Mouse (Mus musculus): ENCODE measurements around the gene Dync2li1. TPM values are rescaled to one million over a fixed set of nuclear protein-coding genes. Genes with fewer than 3 reads are reported as not detected.
A peak's percentile ranks its signal among the peaks of the same experiment; 100 is the strongest.

Dync2li1 gene
- polyA plus RNA-seq, 1 experiment from 2014 or later = 2.4 TPM

DNA sequence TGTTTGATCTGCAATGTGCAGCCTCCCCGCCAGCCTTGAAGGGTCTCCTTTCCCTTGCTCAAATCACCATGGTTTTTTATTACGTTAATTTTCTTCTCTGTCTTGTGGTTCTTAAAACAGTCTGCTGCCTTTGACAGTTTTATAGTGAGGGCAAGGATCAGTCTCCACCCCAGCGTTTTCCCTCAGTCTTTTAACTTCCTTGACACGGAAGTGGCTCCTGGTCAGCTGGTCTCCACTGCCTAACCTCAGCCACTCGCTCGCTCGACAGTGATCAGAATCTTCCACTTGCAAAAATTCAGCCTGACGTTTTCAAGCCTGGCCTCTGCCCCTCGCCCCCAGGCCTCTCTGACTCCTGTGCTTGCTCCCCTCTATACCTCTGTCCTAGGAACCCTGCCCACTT lies 39.4 kb downstream of the Dync2li1 start:
- no peak overlapping the region for H3K4me2 ChIP-seq
- no peak for ATAC-seq (ENCODE audit: insufficient read depth)
- H3K27me3 ChIP-seq = no peaks in the 10 kb centered on the region
- 22% methylated on average over 9 of the region's 9 CpGs for WGBS (ENCODE audit: insufficient replicate concordance)
- H3K9ac ChIP-seq = no peak overlapping the region
- no peak overlapping the region for H3K4me3 ChIP-seq (replicated peaks)
- H3K4me1 ChIP-seq (replicated peaks) = 0 out of 2 replicates have a peak, but pooled peaks cover 4% of the 10 kb centered on the region
- H3K36me3 ChIP-seq (replicated peaks) = no peaks in the 10 kb centered on the region
- no peak overlapping the region for H3K27ac ChIP-seq (replicated peaks)
- no peaks in the 10 kb centered on the region for H3K9me3 ChIP-seq (replicated peaks)

DNA sequence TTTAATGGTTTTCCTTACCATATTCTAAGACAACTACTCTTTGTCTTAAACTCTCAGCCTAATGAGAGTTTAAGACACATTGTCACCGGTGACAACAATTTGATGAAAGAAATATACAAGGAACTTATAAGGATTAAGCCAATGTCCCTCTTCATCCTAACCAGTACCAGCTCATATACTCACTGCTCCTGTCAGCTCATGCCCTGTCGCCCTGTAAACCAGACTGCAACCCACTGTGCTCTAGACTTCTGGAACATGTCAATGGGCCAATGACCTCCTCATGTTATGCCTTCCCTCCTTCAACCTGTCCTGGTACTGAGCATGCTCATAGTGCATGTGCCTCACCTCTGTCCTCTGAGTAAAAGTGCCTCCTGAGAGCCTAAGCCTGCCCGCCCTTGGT lies 41.6 kb downstream of the Dync2li1 start:
- WGBS (ENCODE audit: insufficient replicate concordance) = 67% methylated on average over 3 of the region's 3 CpGs

DNA sequence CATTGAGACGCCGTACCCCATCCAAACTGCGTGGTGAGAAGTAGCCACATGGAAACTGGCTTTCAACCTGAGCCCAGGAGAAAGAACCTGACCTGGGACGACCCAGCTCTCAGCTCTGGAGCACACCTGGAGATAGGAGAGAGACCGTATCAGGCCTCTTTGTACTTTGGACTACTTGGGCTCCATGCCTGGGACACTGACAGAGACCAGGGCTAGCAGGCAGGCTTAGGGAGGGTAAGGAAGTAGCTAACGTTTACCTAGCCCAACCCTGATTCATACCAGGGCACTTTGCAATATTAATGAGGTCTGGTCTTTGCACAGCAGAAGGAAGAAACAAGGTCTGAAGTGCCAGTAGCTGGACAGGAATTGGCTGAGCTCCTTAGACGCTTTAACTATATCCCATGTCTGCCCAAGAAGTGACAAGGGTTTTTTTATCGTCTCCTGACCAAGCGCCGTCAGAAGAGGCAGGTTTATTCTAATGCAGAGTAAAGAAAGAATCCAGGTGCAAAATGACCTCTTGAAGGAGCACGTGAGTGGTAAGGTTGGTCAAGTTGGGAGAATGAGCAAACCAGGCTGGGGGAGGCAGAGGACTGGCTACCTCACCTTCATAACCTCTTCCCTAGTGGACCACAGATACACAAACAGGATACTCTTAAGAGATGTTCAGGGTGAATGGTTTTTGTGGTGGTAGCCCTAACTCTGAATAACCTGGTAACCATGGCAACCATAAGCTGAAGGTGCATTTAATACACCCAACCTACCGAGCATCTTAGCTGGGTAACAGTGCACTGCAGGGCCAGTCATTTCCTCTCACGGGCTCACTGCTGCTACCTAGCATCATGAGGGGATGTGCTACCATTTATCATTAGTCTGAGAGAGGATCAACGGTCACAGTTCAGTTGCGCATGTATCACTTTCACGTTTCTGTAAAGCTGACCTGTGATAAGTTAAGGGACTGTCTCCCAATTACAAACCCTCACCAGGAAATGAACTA lies 46.4 kb downstream of the Dync2li1 start:
- Histone ChIP-seq H3K9ac (no peak overlapping the region), H3K4me2 (no peak overlapping the region), H3K27ac (replicated peaks) (no peak overlapping the region), H3K27me3 (peaks cover 23% of the 10 kb centered on the region), H3K4me3 (replicated peaks) (no peak overlapping the region), H3K9me3 (replicated peaks) (no peaks in the 10 kb centered on the region), H3K4me1 (replicated peaks) (peaks cover 2% of the 10 kb centered on the region; the same call in 1 of the 2 replicates), H3K36me3 (replicated peaks) (no peaks in the 10 kb centered on the region)
- 60% methylated on average over 16 of the region's 16 CpGs for WGBS (ENCODE audit: insufficient replicate concordance)
- no peak for ATAC-seq (ENCODE audit: insufficient read depth)

More for the DNA sequence above, 41.6 kb downstream of the Dync2li1 start:
- ATAC-seq (ENCODE audit: insufficient read depth) = no peak
- Histone ChIP-seq H3K27ac (replicated peaks) (no peak overlapping the region), H3K4me1 (replicated peaks) (peaks cover 4% of the 10 kb centered on the region; the same call in 1 of the 2 replicates), H3K9ac (no peak overlapping the region), H3K9me3 (replicated peaks) (no peaks in the 10 kb centered on the region), H3K27me3 (no peaks in the 10 kb centered on the region), H3K36me3 (replicated peaks) (no peaks in the 10 kb centered on the region), H3K4me3 (replicated peaks) (no peak overlapping the region), H3K4me2 (no peak overlapping the region)

DNA sequence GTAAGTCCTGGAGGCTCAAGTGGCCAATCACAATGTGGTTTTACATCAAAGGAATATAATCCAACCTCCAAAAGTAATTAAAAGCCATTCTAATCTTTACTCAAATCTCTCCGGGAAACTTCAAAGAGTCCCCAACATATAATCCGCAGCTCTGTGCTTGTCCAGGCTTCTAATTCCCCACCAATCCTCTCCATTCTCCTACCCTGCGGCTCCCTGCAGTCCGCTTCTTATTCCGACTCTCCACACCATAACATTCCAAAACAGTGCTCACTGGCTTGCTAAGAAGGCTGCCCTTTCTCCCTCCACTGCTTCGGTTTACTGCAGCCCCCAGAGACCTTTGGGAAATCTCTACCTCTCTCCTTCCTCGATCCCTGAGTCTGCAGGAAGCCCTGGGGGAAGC lies 47.8 kb downstream of the Dync2li1 start:
- 59% methylated on average over 7 of the region's 7 CpGs for WGBS (ENCODE audit: insufficient replicate concordance)
- no peaks in the 10 kb centered on the region for H3K36me3 ChIP-seq (replicated peaks)

DNA sequence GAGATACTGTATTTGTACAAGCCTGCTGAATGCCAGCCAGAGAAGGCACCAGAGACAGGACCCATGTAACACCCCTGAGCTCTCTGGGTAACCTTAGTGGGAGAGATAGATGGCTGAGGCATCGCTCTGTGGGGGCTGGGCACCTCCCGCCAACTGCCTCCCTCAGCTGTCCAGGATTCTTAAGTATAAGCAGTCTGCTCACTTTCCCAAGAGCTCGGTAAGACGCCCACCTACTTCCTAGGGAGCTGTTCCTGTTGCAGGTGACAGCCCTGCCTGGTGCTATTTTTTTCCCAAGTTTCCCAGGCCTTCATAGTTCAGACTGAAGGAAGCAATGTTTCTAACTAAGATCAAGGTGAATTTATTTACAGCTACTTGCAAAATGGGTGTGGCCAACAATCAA lies 48.9 kb downstream of the Dync2li1 start:
- H3K36me3 ChIP-seq (replicated peaks) = no peaks in the 10 kb centered on the region
- no peak overlapping the region for H3K9ac ChIP-seq
- H3K4me2 ChIP-seq = no peak overlapping the region
- 48% methylated on average over 4 of the region's 4 CpGs for WGBS (ENCODE audit: insufficient replicate concordance)
- no peak for ATAC-seq (ENCODE audit: insufficient read depth)
- no peaks in the 10 kb centered on the region for H3K9me3 ChIP-seq (replicated peaks)
- H3K27ac ChIP-seq (replicated peaks) = no peak overlapping the region
- no peak overlapping the region for H3K4me3 ChIP-seq (replicated peaks)
- peaks cover 2% of the 10 kb centered on the region; the same call in 1 of the 2 replicates for H3K4me1 ChIP-seq (replicated peaks)
- H3K27me3 ChIP-seq = peaks cover 23% of the 10 kb centered on the region

More for the DNA sequence above, 47.8 kb downstream of the Dync2li1 start:
- H3K9me3 ChIP-seq (replicated peaks) = no peaks in the 10 kb centered on the region
- H3K27ac ChIP-seq (replicated peaks) = no peak overlapping the region
- H3K4me1 ChIP-seq (replicated peaks) = peaks cover 2% of the 10 kb centered on the region; the same call in 1 of the 2 replicates
- H3K4me2 ChIP-seq = no peak overlapping the region
- no peak for ATAC-seq (ENCODE audit: insufficient read depth)
- H3K4me3 ChIP-seq (replicated peaks) = no peak overlapping the region
- H3K9ac ChIP-seq = no peak overlapping the region
- H3K27me3 ChIP-seq = peaks cover 23% of the 10 kb centered on the region

DNA sequence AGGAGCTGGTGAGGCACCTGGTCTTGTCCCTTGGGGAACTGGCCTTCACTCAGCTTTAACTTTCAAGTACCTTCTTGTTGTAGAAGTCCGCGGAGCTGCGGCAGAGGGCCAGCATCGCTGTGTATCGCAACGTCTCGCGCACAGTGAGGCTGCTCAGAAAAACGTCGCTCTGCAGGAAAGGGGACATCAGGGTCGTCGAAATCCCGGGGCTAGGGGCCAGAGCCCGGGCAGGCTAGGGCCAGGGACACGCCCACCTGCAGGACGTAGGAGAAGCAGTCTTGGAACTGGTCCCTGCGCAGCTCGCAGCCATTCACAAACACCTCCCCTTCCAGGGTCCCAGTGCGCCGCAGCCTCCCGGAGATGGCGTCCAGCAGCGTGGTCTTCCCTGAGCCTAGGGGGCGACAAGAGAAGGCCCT lies 49.7 kb downstream of the Dync2li1 start, which contains the start of gene Abcg8:
TSS of gene Abcg8 (plus strand) at position 352 of the 416 bp plus-strand sequence.
- no peak within 1 kb of the TSS for H3K27ac ChIP-seq (replicated peaks)
- 5% methylated on average over 24 of the region's 24 CpGs for WGBS (ENCODE audit: insufficient replicate concordance)
- H3K9me3 ChIP-seq (replicated peaks) = no peaks in the 10 kb centered on the region
- peak within 1 kb of the TSS; percentile 48 for H3K4me2 ChIP-seq
- H3K27me3 ChIP-seq = peaks cover 23% of the 10 kb centered on the region
- no peaks in the 10 kb centered on the region for H3K36me3 ChIP-seq (replicated peaks)
- H3K9ac ChIP-seq = no peak within 1 kb of the TSS
- ATAC-seq (ENCODE audit: insufficient read depth) = no peak
- peak within 1 kb of the TSS; percentile 21; the same call in 1 of the 2 replicates for H3K4me3 ChIP-seq (replicated peaks)
- H3K4me1 ChIP-seq (replicated peaks) = peaks cover 2% of the 10 kb centered on the region; the same call in 1 of the 2 replicates

DNA sequence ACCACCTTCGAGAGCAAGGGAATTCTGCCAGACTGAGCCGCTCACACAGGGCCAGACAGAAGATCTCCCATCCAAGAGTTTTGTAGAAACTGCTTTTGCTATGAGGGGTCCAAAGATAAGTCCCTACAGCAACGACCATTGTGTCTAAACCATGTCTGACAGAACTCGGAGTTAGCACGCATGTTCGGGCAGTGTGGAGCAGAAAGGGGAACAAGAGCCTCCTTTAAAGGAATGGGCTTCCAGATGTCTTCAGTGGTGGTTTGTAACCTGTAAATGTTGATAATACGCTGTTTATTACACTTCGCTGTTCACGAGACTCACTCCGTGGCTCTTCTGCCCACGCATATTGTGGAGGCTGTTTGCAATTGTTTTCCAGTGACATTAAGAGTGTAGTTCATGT lies 51.3 kb downstream of the Dync2li1 start:
- Histone ChIP-seq H3K27ac (replicated peaks) (no peak overlapping the region), H3K4me3 (replicated peaks) (no peak overlapping the region), H3K27me3 (peaks cover 23% of the 10 kb centered on the region), H3K4me1 (replicated peaks) (peaks cover 2% of the 10 kb centered on the region; the same call in 1 of the 2 replicates), H3K36me3 (replicated peaks) (no peaks in the 10 kb centered on the region), H3K9me3 (replicated peaks) (no peaks in the 10 kb centered on the region), H3K4me2 (no peak overlapping the region), H3K9ac (no peak overlapping the region)
- ATAC-seq (ENCODE audit: insufficient read depth) = no peak
- 56% methylated on average over 11 of the region's 11 CpGs for WGBS (ENCODE audit: insufficient replicate concordance)

DNA sequence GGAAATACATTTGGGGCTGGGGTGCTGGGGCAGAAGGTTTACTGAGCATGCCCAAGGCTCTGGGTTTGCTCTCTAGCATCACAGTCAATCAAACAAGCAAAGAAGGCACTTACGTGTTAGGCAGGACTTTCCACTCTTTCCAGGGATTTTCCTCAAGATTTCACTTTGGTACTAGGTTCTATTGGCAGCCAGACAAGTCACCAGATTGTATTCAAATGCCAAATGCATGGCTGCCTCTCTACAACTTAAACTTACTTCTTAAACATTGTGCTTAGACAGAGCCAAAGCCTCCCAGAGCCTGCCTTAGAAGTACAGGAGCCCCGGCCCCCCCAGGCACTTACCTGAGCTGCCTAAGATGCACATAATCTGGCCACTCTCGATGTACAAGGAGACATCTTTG lies 55.4 kb downstream of the Dync2li1 start:
- Histone ChIP-seq H3K4me1 (replicated peaks) (peaks cover 7% of the 10 kb centered on the region; the same call in 1 of the 2 replicates), H3K4me2 (no peak overlapping the region), H3K36me3 (replicated peaks) (no peaks in the 10 kb centered on the region), H3K27ac (replicated peaks) (no peak overlapping the region), H3K9ac (no peak overlapping the region), H3K4me3 (replicated peaks) (no peak overlapping the region), H3K27me3 (peaks cover 4% of the 10 kb centered on the region), H3K9me3 (replicated peaks) (no peaks in the 10 kb centered on the region)
- no peak for ATAC-seq (ENCODE audit: insufficient read depth)
- 54% methylated on average over 3 of the region's 3 CpGs for WGBS (ENCODE audit: insufficient replicate concordance)

DNA sequence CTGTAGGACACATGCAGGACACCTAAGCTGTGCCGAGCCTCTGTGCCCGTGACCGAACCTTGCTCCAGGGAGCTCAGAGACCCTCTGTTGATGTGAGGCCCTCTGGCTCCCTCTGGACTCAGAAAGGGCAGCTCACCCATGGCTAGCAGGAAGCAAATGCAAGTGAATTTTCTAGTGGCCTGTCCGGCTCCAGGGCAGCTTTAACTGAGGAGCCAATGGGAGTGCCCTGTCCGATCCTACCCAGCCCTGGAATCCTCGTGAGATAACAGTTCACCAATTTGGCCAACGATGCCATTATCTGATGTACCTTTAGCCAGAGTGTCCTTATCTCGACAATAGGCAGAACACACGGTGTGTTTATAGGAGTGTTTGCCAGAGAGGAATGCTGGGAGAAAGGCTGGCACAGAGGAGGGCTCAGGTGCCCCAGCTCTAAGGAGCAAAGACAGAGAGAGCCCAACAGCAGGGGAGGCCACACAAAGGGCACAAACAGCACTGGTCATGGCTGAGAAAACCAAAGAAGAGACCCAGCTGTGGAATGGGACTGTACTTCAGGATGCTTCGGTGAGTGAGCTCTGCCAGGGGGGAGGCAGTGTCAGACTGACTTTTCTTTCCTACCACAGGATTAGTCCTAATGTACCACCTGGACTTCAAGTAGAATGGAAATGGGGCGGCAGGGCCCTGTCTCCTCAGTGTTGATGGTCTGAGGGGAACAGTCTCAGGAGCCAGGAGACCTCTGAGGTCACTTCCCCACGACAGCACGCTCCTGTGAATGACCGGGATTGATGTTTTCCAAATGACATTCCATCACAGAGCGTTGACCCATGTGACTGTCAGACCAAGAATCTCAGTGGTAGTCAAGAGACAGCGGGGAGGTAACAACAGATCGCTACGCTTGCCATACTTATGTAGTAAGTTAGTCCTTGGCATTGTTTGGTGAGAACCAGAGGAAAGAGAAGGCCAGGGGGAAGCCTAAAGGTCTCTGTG lies 56.7 kb downstream of the Dync2li1 start, which contains the start of gene Abcg5:
TSS of gene Abcg5 (minus strand) at position 278 of the 984 bp plus-strand sequence.
- Histone ChIP-seq H3K36me3 (replicated peaks) (no peaks in the 10 kb centered on the region), H3K27ac (replicated peaks) (no peak within 1 kb of the TSS), H3K4me3 (replicated peaks) (no peak within 1 kb of the TSS), H3K9ac (no peak within 1 kb of the TSS), H3K4me2 (no peak within 1 kb of the TSS), H3K9me3 (replicated peaks) (no peaks in the 10 kb centered on the region), H3K27me3 (no peaks in the 10 kb centered on the region; the same call in 1 of the 2 replicates), H3K4me1 (replicated peaks) (peaks cover 7% of the 10 kb centered on the region; the same call in 1 of the 2 replicates)
- no peak for ATAC-seq (ENCODE audit: insufficient read depth)
- WGBS (ENCODE audit: insufficient replicate concordance) = 57% methylated on average over 18 of the region's 18 CpGs

DNA sequence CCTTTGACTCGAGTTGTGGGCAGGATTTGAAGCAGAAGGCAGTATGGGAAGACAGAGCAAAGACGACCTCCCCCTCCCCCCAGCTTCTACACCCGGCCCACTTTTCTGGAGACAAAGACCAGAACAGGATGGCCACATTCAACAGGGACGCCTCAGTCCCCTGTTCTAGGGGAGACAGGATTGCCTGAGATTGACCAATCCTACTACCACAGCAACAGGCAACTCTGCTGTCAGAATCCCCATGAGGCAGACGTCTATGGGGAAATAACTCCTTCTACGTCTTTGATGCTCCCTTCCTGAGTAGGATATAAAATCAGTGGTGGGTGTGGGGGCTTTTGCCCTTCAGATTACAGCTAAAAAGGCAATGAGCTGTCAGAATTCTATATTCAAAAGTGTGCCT lies 58.0 kb downstream of the Dync2li1 start:
- Histone ChIP-seq H3K36me3 (replicated peaks) (no peaks in the 10 kb centered on the region), H3K4me2 (no peak overlapping the region), H3K9ac (no peak overlapping the region), H3K9me3 (replicated peaks) (no peaks in the 10 kb centered on the region), H3K27ac (replicated peaks) (no peak overlapping the region), H3K27me3 (no peaks in the 10 kb centered on the region; the same call in 1 of the 2 replicates), H3K4me1 (replicated peaks) (peaks cover 7% of the 10 kb centered on the region; the same call in 1 of the 2 replicates), H3K4me3 (replicated peaks) (no peak overlapping the region)
- WGBS (ENCODE audit: insufficient replicate concordance) = 23% methylated on average over 6 of the region's 6 CpGs
- ATAC-seq (ENCODE audit: insufficient read depth) = no peak
